Comparison of ENCODE assay signal across 8 mouse cellular contexts in the genomic region with DNA sequence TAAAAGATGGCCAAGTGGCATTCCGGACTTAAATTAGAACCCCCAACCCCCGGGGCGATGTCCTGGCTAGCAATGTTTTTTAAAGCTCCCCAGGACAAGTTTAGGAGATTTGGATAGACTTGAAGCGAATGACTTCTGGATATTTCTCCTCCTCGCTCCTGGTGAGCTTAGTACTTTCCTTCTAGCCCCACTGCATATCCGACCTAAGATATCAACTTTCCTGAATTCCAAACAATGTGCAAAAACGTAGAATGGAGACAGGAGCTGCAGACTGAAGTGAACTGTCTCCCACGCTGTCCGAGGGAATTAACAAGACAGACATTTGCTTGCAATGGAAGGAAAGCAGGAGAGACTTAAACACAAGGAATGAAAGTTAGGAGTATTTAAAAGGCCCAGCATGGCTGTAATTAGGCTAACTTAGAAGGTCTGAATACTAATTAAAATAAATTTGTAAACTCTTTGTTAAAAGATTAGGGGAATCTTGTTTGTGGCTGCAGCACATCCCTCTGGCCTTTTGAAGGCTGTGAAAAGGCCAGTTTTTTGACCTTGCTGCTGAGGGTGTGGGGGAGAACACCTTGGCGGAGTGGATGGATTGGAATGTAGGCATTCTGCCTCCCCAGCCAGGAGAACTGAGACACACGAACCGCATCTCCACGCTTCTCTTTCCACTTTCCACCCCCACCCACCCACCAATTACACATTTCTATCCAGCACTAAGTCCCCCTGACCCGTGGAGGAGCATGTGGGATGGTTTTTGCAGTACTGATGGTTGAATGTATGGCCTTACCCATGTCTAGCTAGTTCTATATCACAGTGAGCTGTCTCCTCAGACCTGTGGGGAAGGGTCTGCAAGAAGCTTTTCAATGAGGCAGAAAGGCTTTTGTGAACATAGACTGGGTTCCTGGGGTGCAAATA. TPM values are rescaled to one million over a fixed set of nuclear protein-coding genes. Genes with fewer than 3 reads are reported as not detected.
DNase-seq lines count a peak whose midpoint lies in the region; ATAC-seq and TF ChIP-seq lines count a peak whose summit lies in the region.

No protein-coding gene starts in this region.

- no peaks in the 10 kb centered on the region for H3K4me1 ChIP-seq in cerebellum, adult 2 months (ENCODE audit: control insufficient read depth, insufficient read depth, low read length)
- H3K4me1 ChIP-seq in hindbrain, embryonic 10.5 days (replicated peaks), result peaks cover 39% of the 10 kb centered on the region
- H3K4me1 ChIP-seq in midbrain, embryonic 11.5 days (ENCODE audit: control insufficient read depth, insufficient read depth, low read length), result peaks cover 17% of the 10 kb centered on the region

- no peak overlapping the region for H3K27ac ChIP-seq in cerebellum, adult 2 months (ENCODE audit: insufficient read depth, low read length)
- no peak overlapping the region; the same call in 1 of the 2 replicates for H3K27ac ChIP-seq in hindbrain, embryonic 10.5 days
- H3K27ac ChIP-seq in midbrain, embryonic 11.5 days (ENCODE audit: low read depth, low read length), result no peak overlapping the region

- TF ChIP-seq POLR2A in cerebellum, adult 2 months (IDR thresholded peaks at IDR 0.05; ENCODE audit: borderline replicate concordance, insufficient read depth, low read length), result no peak

- H3K27me3 ChIP-seq in cerebellum, adult 2 months (ENCODE audit: control insufficient read depth, insufficient read depth, low read length), result no peaks in the 10 kb centered on the region
- peaks cover 62% of the 10 kb centered on the region for H3K27me3 ChIP-seq in hindbrain, embryonic 10.5 days (ENCODE audit: insufficient read depth, poor library complexity, severe bottlenecking)
- H3K27me3 ChIP-seq in midbrain, embryonic 11.5 days (ENCODE audit: control insufficient read depth, insufficient read depth, low read length), result peaks cover 44% of the 10 kb centered on the region

- 33% methylated on average over 14 of the region's 14 CpGs for whole genome bisulfite sequencing in cerebellum, adult 2 months
- WGBS in hindbrain, embryonic 10.5 days, result 8% methylated on average over 14 of the region's 14 CpGs
- WGBS in midbrain, embryonic 11.5 days, result 5% methylated on average over 14 of the region's 14 CpGs

- DNase-seq in cerebellum, adult 2 months, result no peak
- DNase-seq in cerebellum, adult 18-20 months, result no peak
- peak; percentile 31 for DNase-seq in NIH3T3 (ENCODE audit: low read depth)
- no peak for DNase-seq in hindbrain, embryonic 10.5 days (ENCODE audit: low spot score)
- DNase-seq in midbrain, embryonic 11.5 days (ENCODE audit: low spot score, missing footprints), result peak; percentile 91
- DNase-seq in yolk sac, embryonic 10.5 days (ENCODE audit: low spot score), result no peak
- no peak for DNase-seq in right cerebral cortex, postnatal 36 days (ENCODE audit: low spot score in 2 of 2)

- peak overlapping the region; percentile 77 for H3K4me3 ChIP-seq in cerebellum, adult 2 months (replicated peaks; ENCODE audit: insufficient read depth, low read depth, low read length)
- H3K4me3 ChIP-seq in hindbrain, embryonic 10.5 days, result peak overlapping the region; percentile 57
- H3K4me3 ChIP-seq in midbrain, embryonic 11.5 days (ENCODE audit: low read depth, low read length), result peak overlapping the region; percentile 25

- no peaks in the 10 kb centered on the region for H3K36me3 ChIP-seq in hindbrain, embryonic 10.5 days
- H3K36me3 ChIP-seq in midbrain, embryonic 11.5 days (ENCODE audit: control insufficient read depth, insufficient read depth, low read length), result no peaks in the 10 kb centered on the region

- peak overlapping the region; percentile 87 for H3K4me2 ChIP-seq in midbrain, embryonic 11.5 days

- H3K9ac ChIP-seq in midbrain, embryonic 11.5 days (ENCODE audit: low read length), result 0 out of 2 replicates have a peak overlapping the region, but pooled peaks have one; percentile 36

- no peaks in the 10 kb centered on the region for H3K9me3 ChIP-seq in hindbrain, embryonic 10.5 days
- H3K9me3 ChIP-seq in midbrain, embryonic 11.5 days (ENCODE audit: control insufficient read depth, low read length), result no peaks in the 10 kb centered on the region

- no peak for TF ChIP-seq CTCF in cerebellum, adult 2 months (IDR thresholded peaks at IDR 0.05; ENCODE audit: borderline replicate concordance, insufficient read depth, low read depth, low read length)

- ATAC-seq in midbrain, embryonic 11.5 days (ENCODE audit: low FRiP score), result peak; percentile 4; the same call in 1 of the 2 replicates
- no peak for ATAC-seq in inflammation-experienced regulatory T-cells, adult 6 months

RNA-seq across cellular contexts. Expression of a gene that starts 0.8 kb away (rescaled TPM):
- 42.5 and 50.4 TPM in 2 replicates for polyA plus RNA-seq in cerebellum, adult 2 months (2012; rRNA removed)
- 1.0 and 1.9 TPM in 2 replicates for polyA plus RNA-seq in hindbrain, embryonic 10.5 days (2016; fragmentation: Nextera tagmentation; extraction: Ambion mirVana)
- 2.0 and 2.2 TPM in 2 replicates for polyA plus RNA-seq in midbrain, embryonic 11.5 days (2014; fragmentation: Nextera tagmentation; extraction: Ambion mirVana)
- 1 to 10 TPM; 1.5 to 2.4 (median 1.5) TPM for polyA plus RNA-seq in inflammation-experienced regulatory T-cells, adult 6 months (2017; shearing (Covaris generic))

Comparison
In these comparisons a context has a peak if more than half of its experiments do, and no peak if none do; other contexts are left out.
1. DNase-seq: peak in NIH3T3 (single experiment) and midbrain, embryonic 11.5 days (single experiment); none in cerebellum, adult 2 months (0 of 2), cerebellum, adult 18-20 months (0 of 2), hindbrain, embryonic 10.5 days (single experiment), yolk sac, embryonic 10.5 days (single experiment) and right cerebral cortex, postnatal 36 days (0 of 2).
2. H3K4me3 ChIP-seq: peak in every context shown above with its lines; median percentile 77 in cerebellum, adult 2 months; 57 in hindbrain, embryonic 10.5 days; 25 in midbrain, embryonic 11.5 days.
3. RNA of a gene that starts 0.8 kb away (polyA plus RNA-seq): 42.5 to 50.4 TPM in cerebellum, adult 2 months; 2.0 to 2.2 TPM in midbrain, embryonic 11.5 days, 1.0 to 1.9 TPM in hindbrain, embryonic 10.5 days and 1.5 to 2.4 TPM in inflammation-experienced regulatory T-cells, adult 6 months; every median in the first group is over 10 times any median in the second.